Mouse (Mus musculus) myocyte (in vitro differentiated cells): ENCODE measurements around the gene Adgrg2. TPM values are rescaled to one million over a fixed set of nuclear protein-coding genes. Genes with fewer than 3 reads are reported as not detected.
A peak's percentile ranks its signal among the peaks of the same experiment; 100 is the strongest.

Source experiments
- H3K27me3 ChIP-seq: one replicate; pipeline ENCODE4 v1.6.1; 2011; ENCODE audit not compliant: control insufficient read depth, insufficient read depth, insufficient read length
- H3K36me3 ChIP-seq: one replicate; pipeline ENCODE4 v1.6.1; 2011; ENCODE audit not compliant: control insufficient read depth, insufficient read depth
- H3K4me2 ChIP-seq: one replicate; pipeline ENCODE4 v1.6.1; 2011; ENCODE audit warnings: low read depth, control low read depth
- H3K4me3 ChIP-seq: one replicate; pipeline ENCODE4 v1.5.1; 2011; ENCODE audit warnings: mild to moderate bottlenecking, control low read depth, moderate library complexity
- H3K79me2 ChIP-seq: one replicate; pipeline ENCODE4 v1.6.1; 2011; ENCODE audit not compliant: control insufficient read depth, insufficient read depth
- H3ac ChIP-seq: one replicate; pipeline ENCODE4 v1.6.1; 2011; ENCODE audit not compliant: control insufficient read depth, insufficient read length
- CEBPB ChIP-seq: IDR thresholded peaks from 2 replicates; pipeline ENCODE4 v1.6.1; 2011; ENCODE audit warnings: mild to moderate bottlenecking, moderate library complexity; ENCODE audit not compliant: poor library complexity, insufficient read depth, severe bottlenecking
- E2F4 ChIP-seq: IDR thresholded peaks from one replicate; pipeline ENCODE4 v1.6.1; 2011; ENCODE audit warnings: mild to moderate bottlenecking, control low read depth, moderate library complexity; ENCODE audit not compliant: insufficient read depth
- MAX ChIP-seq: IDR thresholded peaks from one replicate; pipeline ENCODE4 v1.6.1; 2011; ENCODE audit warnings: low read depth, mild to moderate bottlenecking, control low read depth
- MYOD1 ChIP-seq, 3 experiments: IDR thresholded peaks; one replicate each; pipeline ENCODE4 v1.6.1; 2011; ENCODE audit warnings: control low read depth in 2 of 3, low read depth in 2 of 3, mild to moderate bottlenecking in 2 of 3, moderate library complexity in 1 of 3; ENCODE audit not compliant: insufficient read length in 2 of 3, control insufficient read depth in 1 of 3
- MYOG ChIP-seq, 3 experiments: IDR thresholded peaks; one replicate each; pipeline ENCODE4 v1.6.1; 2011; ENCODE audit warnings: control low read depth in 2 of 3, low read depth in 2 of 3, mild to moderate bottlenecking in 2 of 3; ENCODE audit not compliant: insufficient read length in 2 of 3, control insufficient read depth in 1 of 3, insufficient read depth in 1 of 3
- POLR2A ChIP-seq: IDR thresholded peaks from one replicate; pipeline ENCODE4 v1.6.1; 2011; ENCODE audit warnings: low read depth, mild to moderate bottlenecking, control low read depth, moderate library complexity; ENCODE audit not compliant: insufficient read length
- POLR2AphosphoS2 ChIP-seq: IDR thresholded peaks from one replicate; pipeline ENCODE4 v1.6.1; 2011; ENCODE audit warnings: low read depth, control low read depth; ENCODE audit not compliant: insufficient read length
- REST ChIP-seq: IDR thresholded peaks from one replicate; pipeline ENCODE4 v1.6.1; 2011; ENCODE audit warnings: mild to moderate bottlenecking, control low read depth, moderate library complexity; ENCODE audit not compliant: insufficient read depth, insufficient read length
- SRF ChIP-seq: IDR thresholded peaks from one replicate; pipeline ENCODE4 v1.6.1; 2011; ENCODE audit warnings: low read depth; ENCODE audit not compliant: control insufficient read depth, insufficient read length
- TCF12 ChIP-seq: IDR thresholded peaks from one replicate; pipeline ENCODE4 v1.6.1; 2011; ENCODE audit warnings: mild to moderate bottlenecking, control low read depth; ENCODE audit not compliant: poor library complexity, insufficient read depth, severe bottlenecking
- TCF3 ChIP-seq: IDR thresholded peaks from one replicate; pipeline ENCODE4 v1.6.1; 2011; ENCODE audit warnings: low read depth, control low read depth; ENCODE audit not compliant: insufficient read length
- USF1 ChIP-seq: IDR thresholded peaks from one replicate; pipeline ENCODE4 v1.6.1; 2011; ENCODE audit warnings: low read depth, mild to moderate bottlenecking, control low read depth, moderate library complexity
- polyA plus RNA-seq: library from polyadenylated mRNA; unstranded; fragments of >200 nt; fragmentation: generic; extraction: Trizol; gene quantifications from one replicate; pipeline ENCODE4 v1.2.1, GENCODE M21; 2012; ENCODE audit warnings: missing spikeins

Gene Adgrg2
- polyA plus RNA-seq, 1 experiment, result 1.7 TPM

GRCm38 (mm10) chrX:160501095-160501494, 110.6 kb downstream of the Adgrg2 start:
- H3ac ChIP-seq, result no peak overlapping the region
- peak overlapping the region; percentile 65 for H3K4me2 ChIP-seq
- no peak for TF ChIP-seq TCF12
- no peak for TF ChIP-seq MYOG (IDR thresholded peaks at IDR 0.05; ENCODE audit: control insufficient read depth in 1 of 3, insufficient read depth in 1 of 3, insufficient read length in 2 of 3, low read depth in 2 of 3)
- no peak for TF ChIP-seq POLR2AphosphoS2
- TF ChIP-seq POLR2A, result no peak
- TF ChIP-seq REST, result no peak
- no peak for TF ChIP-seq MAX
- no peak for TF ChIP-seq MYOD1 (IDR thresholded peaks at IDR 0.05; ENCODE audit: control insufficient read depth in 1 of 3, insufficient read length in 2 of 3, low read depth in 2 of 3)
- no peak for TF ChIP-seq USF1
- TF ChIP-seq SRF, result no peak
- no peak for TF ChIP-seq E2F4
- TF ChIP-seq TCF3, result no peak
- TF ChIP-seq CEBPB, result no peak
- H3K4me3 ChIP-seq, result peak overlapping the region; percentile 68
- H3K79me2 ChIP-seq, result peaks cover 3% of the 10 kb centered on the region
- H3K27me3 ChIP-seq, result no peaks in the 10 kb centered on the region
- no peaks in the 10 kb centered on the region for H3K36me3 ChIP-seq

- Histone ChIP-seq H3ac (no peak overlapping the region), H3K36me3 (no peaks in the 10 kb centered on the region), H3K4me3 (peak overlapping the region; percentile 68), H3K79me2 (peaks cover 3% of the 10 kb centered on the region), H3K27me3 (no peaks in the 10 kb centered on the region), H3K4me2 (peak overlapping the region; percentile 65)
- TF ChIP-seq TCF3 (no peak), POLR2A (no peak), MYOG (IDR thresholded peaks at IDR 0.05; ENCODE audit: control insufficient read depth in 1 of 3, insufficient read depth in 1 of 3, insufficient read length in 2 of 3, low read depth in 2 of 3) (no peak), E2F4 (no peak), SRF (no peak), TCF12 (no peak), MAX (no peak), USF1 (no peak), POLR2AphosphoS2 (no peak), MYOD1 (IDR thresholded peaks at IDR 0.05; ENCODE audit: control insufficient read depth in 1 of 3, insufficient read length in 2 of 3, low read depth in 2 of 3) (no peak), CEBPB (no peak), REST (no peak)
These were observed 111.2 kb downstream of the Adgrg2 start for GRCm38 (mm10) chrX:160501687-160502047.

GRCm38 (mm10) chrX:160502048-160503041, 111.9 kb downstream of the Adgrg2 start, which contains the start of gene Phka2:
Gene Phka2 (plus strand): TSS chrX:160502166.
- H3K4me2 ChIP-seq, result peak within 1 kb of the TSS; percentile 80
- peak within 1 kb of the TSS; percentile 63 for H3ac ChIP-seq
- peak within 1 kb of the TSS; percentile 68 for H3K4me3 ChIP-seq
- H3K27me3 ChIP-seq, result no peaks in the 10 kb centered on the region
- no peak for TF ChIP-seq MAX
- TF ChIP-seq E2F4, result no peak
- TF ChIP-seq POLR2AphosphoS2, result peak; percentile 2
- no peak for TF ChIP-seq TCF12
- peak; percentile 38 for TF ChIP-seq POLR2A
- TF ChIP-seq MYOG (IDR thresholded peaks at IDR 0.05; ENCODE audit: control insufficient read depth in 1 of 3, insufficient read depth in 1 of 3, insufficient read length in 2 of 3, low read depth in 2 of 3), result peak in 1 of 3 experiments; percentile 8
- H3K36me3 ChIP-seq, result no peaks in the 10 kb centered on the region
- peaks cover 3% of the 10 kb centered on the region for H3K79me2 ChIP-seq

- H3ac ChIP-seq, result no peak overlapping the region
- peak in 1 of 3 experiments; percentile 4 for TF ChIP-seq MYOD1 (IDR thresholded peaks at IDR 0.05; ENCODE audit: control insufficient read depth in 1 of 3, insufficient read length in 2 of 3, low read depth in 2 of 3)
- no peak for TF ChIP-seq CEBPB
These were observed 118.6 kb downstream of the Adgrg2 start for GRCm38 (mm10) chrX:160509046-160509445.

GRCm38 (mm10) chrX:160510197-160510596, 119.7 kb downstream of the Adgrg2 start:
- H3ac ChIP-seq, result no peak overlapping the region
- TF ChIP-seq POLR2A, result no peak
- TF ChIP-seq TCF3, result no peak
- TF ChIP-seq REST, result no peak
- no peak for TF ChIP-seq MAX
- no peak for TF ChIP-seq MYOG (IDR thresholded peaks at IDR 0.05; ENCODE audit: control insufficient read depth in 1 of 3, insufficient read depth in 1 of 3, insufficient read length in 2 of 3, low read depth in 2 of 3)
- TF ChIP-seq USF1, result no peak
- TF ChIP-seq POLR2AphosphoS2, result no peak
- TF ChIP-seq SRF, result no peak
- TF ChIP-seq CEBPB, result no peak
- TF ChIP-seq TCF12, result no peak
- TF ChIP-seq MYOD1 (IDR thresholded peaks at IDR 0.05; ENCODE audit: control insufficient read depth in 1 of 3, insufficient read length in 2 of 3, low read depth in 2 of 3), result no peak
- no peak for TF ChIP-seq E2F4
- H3K27me3 ChIP-seq, result no peaks in the 10 kb centered on the region
- H3K4me3 ChIP-seq, result no peak overlapping the region
- H3K79me2 ChIP-seq, result peaks cover 2% of the 10 kb centered on the region
- peak overlapping the region; percentile 44 for H3K4me2 ChIP-seq
- H3K36me3 ChIP-seq, result no peaks in the 10 kb centered on the region

More at GRCm38 (mm10) chrX:160509046-160509445, 118.6 kb downstream of the Adgrg2 start:
- H3K27me3 ChIP-seq, result no peaks in the 10 kb centered on the region
- no peaks in the 10 kb centered on the region for H3K36me3 ChIP-seq
- H3K4me3 ChIP-seq, result no peak overlapping the region
- H3K79me2 ChIP-seq, result peaks cover 3% of the 10 kb centered on the region
- H3K4me2 ChIP-seq, result peak overlapping the region; percentile 44
